Mouse (Mus musculus) retina, embryonic 14.5 days (tissue): Measurements from ENCODE around the gene Ebf3.

Experiments
- DNase-seq: peaks from one replicate; pipeline ENCODE4 v3.0.0-alpha.2; 2015; ENCODE audit warnings: low spot score

Ebf3 gene

GRCm38 (mm10) chr7:137313904-137314691 lies at the start of gene Ebf3:
Ebf3 (minus strand) TSS chr7:137314445.
- peak; percentile 92 for DNase-seq

- no peak for DNase-seq
Observed at GRCm38 (mm10) chr7:137346860-137347259, 32.6 kb upstream of the Ebf3 start.

- DNase-seq, result peak; percentile 32
Observed at GRCm38 (mm10) chr7:137346068-137346467, 31.8 kb upstream of the Ebf3 start.

- no peak for DNase-seq
Observed at GRCm38 (mm10) chr7:137333951-137334350, 19.7 kb upstream of the Ebf3 start.

- DNase-seq, result no peak
Observed at GRCm38 (mm10) chr7:137322926-137323325, 8.7 kb upstream of the Ebf3 start.

- peak; percentile 38 for DNase-seq
Observed at GRCm38 (mm10) chr7:137321961-137322784, 7.9 kb upstream of the Ebf3 start.

GRCm38 (mm10) chr7:137321141-137321813 lies 7.0 kb upstream of the Ebf3 start:
- peak; percentile 88 for DNase-seq

GRCm38 (mm10) chr7:137320320-137320719 lies 6.1 kb upstream of the Ebf3 start:
- no peak for DNase-seq

GRCm38 (mm10) chr7:137318924-137319885 lies 5.0 kb upstream of the Ebf3 start:
- peak; percentile 81 for DNase-seq

GRCm38 (mm10) chr7:137318383-137318775 lies 4.1 kb upstream of the Ebf3 start:
- DNase-seq, result peak; percentile 44

- no peak for DNase-seq
Observed at GRCm38 (mm10) chr7:137317659-137318382, 3.6 kb upstream of the Ebf3 start.

GRCm38 (mm10) chr7:137316926-137317658 lies 2.8 kb upstream of the Ebf3 start:
- DNase-seq, result peak; percentile 74

- peak; percentile 48 for DNase-seq
Observed at GRCm38 (mm10) chr7:137316181-137316925, 2.1 kb upstream of the Ebf3 start.

GRCm38 (mm10) chr7:137315544-137315940 lies 1.3 kb upstream of the Ebf3 start:
- no peak for DNase-seq

- peak; percentile 57 for DNase-seq
Observed at GRCm38 (mm10) chr7:137314710-137315543, 682 bp upstream of the Ebf3 start.

GRCm38 (mm10) chr7:137313183-137313903 lies 902 bp downstream of the Ebf3 start:
- peak; percentile 44 for DNase-seq

GRCm38 (mm10) chr7:137312933-137313182 lies 1.4 kb downstream of the Ebf3 start:
- DNase-seq, result peak; percentile 56
